Mouse (Mus musculus): Measurements from ENCODE around the gene 1700018B08Rik.

1700018B08Rik gene

GRCm38 (mm10) chr8:121562941-121563351 is 18.8 kb upstream of the 1700018B08Rik start:
- DNase-seq (ENCODE audit: extremely low spot score, low spot score): no peak

DNA sequence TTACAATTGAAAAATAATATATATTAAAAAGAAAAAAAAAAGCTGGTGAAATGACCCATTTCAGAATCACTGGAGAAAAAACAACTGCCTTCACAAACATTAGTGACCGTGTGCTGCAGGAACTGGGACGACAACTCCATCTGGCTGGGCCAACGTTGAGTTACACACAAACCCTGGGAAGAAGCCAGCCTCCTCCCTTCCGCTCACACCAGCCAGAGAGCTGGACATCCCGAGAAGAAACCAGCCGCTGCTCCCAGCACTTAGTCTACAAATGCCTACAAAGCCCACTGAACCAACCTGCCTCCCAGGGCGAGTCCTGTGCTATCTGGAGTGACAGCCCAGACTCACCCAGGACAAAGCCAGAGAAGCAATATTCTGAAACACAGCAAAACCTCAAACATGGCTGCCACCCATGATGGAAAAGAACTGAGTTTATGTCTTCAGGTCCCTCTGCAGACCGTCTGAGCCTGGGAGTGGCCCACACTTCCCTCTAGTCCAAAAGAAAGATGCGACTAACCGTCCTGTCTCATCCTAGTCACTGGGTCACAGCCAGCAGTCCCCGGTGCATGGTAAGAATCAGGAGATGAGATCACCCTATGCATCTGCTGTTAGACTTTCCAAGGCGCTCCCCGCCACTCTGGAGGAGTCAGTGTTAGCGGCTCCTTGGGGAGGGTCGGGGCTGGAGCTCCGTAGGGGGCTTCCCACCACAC is 17.7 kb upstream of the 1700018B08Rik start:
- no peak for DNase-seq (ENCODE audit: extremely low spot score, low spot score)

GRCm38 (mm10) chr8:121560432-121561100 is 16.4 kb upstream of the 1700018B08Rik start:
- no peak for DNase-seq (ENCODE audit: extremely low spot score, low spot score)

GRCm38 (mm10) chr8:121559801-121560200 is 15.7 kb upstream of the 1700018B08Rik start:
- no peak for DNase-seq (ENCODE audit: extremely low spot score, low spot score)

GRCm38 (mm10) chr8:121558538-121558937 is 14.4 kb upstream of the 1700018B08Rik start:
- DNase-seq (ENCODE audit: extremely low spot score, low spot score): no peak

- DNase-seq (ENCODE audit: extremely low spot score, low spot score): no peak
These were observed 13.6 kb upstream of the 1700018B08Rik start for GRCm38 (mm10) chr8:121557746-121558145.

DNA sequence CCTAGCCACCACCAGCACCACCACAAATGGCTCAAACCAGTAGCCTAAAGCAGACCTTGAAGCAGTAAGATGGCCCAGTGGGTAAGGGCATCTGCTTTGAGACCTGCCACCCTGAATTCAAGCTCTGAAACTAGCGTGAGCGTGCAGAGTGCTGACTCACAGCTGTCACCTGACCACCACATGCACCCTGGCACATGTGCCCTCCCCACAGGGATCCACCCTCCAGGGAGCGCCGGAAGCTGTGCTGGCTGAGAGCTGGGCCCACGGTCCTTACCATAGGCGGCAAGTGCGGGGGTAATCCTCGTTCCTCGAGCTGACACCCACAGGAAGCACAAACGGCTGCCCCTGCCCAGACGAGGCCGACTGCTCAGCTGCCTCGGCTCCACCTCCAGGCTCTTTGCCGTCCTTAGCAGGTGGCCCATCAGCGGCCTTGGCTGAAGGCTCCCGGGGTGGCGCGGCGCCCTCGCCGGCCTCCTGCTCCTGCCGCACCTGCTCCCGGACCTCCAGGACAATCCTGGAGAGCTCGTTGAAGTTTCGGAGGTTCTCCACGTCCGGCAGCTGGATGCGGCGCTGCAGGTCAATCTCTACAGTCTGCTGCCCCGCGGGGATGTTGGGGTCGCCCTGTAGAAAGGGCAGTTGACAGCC is 9.8 kb upstream of the 1700018B08Rik start:
- no peak for DNase-seq (ENCODE audit: extremely low spot score, low spot score)

- no peak for DNase-seq (ENCODE audit: extremely low spot score, low spot score)
These were observed 8.4 kb upstream of the 1700018B08Rik start for GRCm38 (mm10) chr8:121552506-121552905.

DNA sequence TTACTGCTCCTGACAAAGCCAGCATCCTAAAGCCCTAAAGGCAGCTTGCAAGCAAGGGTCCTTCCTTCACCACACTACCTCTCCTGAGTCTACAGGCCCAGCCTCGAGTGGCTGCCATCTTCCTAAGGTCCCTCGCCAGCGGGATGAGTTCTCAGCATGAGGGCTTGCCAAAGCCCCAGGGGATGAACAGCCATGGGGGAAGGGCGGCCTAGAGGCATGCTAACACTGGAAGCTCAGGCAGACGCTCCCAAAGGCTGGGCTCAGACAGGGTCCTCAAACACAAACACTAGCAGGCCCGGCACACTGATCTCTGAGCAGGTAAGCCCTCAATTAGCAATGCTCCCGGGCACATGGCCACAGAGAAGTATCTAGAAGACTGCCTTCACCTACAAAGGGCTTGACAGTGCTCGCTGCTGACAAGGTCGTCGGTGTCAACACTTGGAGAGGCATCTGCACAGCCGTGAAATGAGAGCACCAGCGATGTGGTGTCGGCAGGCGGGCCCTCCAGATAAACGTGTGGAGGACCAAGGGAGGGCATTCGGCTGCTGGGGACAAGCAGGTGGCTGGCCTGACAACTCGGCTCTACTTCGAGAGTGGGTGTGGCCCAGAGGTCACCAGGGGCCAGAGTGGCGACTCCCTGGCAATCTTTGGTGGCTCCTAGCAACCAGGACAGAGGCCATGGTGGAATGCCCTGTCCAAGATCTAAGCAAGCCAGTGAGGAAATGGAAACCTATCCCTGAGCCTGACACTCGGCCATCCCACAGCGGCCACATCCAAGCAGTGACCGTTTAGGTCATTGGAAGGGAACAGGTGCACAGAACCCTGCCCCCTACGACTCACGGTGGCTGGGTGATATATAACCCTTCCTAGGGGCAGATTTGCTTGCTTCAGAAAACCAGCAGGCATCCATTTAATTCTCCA is 7.2 kb upstream of the 1700018B08Rik start:
- no peak for DNase-seq (ENCODE audit: extremely low spot score, low spot score)

DNA sequence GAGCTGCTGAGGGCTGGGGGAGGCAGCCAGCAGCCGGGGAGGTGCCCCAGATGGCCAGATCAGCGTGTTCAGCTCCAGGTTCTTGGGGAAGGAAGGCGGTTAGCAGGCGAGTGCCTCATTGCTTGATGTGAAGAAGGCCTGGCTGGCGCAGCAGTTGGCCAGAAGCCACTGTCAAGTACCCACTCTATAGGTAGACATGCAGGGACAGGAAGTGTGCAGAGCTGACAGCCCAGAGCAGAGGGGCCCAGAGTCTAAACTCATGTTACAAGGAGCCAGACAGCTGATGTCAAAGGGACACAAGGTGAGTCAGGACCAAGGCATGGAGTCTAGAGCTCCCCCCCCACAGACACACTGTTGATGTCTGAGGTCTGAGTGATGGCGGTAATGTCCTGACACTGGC is 5.9 kb upstream of the 1700018B08Rik start:
- DNase-seq (ENCODE audit: extremely low spot score, low spot score): no peak

DNA sequence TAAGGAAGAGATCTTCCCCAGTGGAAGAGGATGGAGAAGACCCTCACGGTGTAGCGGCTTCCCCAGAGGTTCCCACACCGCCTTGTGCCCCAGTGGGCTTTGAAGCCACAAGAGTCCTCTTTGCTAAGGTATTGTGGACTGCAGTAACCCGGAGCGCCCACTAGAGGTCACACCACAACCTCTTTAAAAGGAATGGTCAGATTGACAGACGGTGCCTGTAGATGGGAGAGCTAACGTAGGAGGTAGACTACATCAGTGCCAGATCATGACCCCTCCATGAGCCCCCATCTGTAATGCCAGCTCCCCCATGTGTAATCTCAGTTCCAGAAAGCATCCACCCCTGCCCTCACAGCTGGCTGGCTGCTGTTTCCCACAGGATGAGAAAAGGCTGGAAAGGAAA is 3.0 kb upstream of the 1700018B08Rik start:
- peak; percentile 82 for DNase-seq (ENCODE audit: extremely low spot score, low spot score)

DNA sequence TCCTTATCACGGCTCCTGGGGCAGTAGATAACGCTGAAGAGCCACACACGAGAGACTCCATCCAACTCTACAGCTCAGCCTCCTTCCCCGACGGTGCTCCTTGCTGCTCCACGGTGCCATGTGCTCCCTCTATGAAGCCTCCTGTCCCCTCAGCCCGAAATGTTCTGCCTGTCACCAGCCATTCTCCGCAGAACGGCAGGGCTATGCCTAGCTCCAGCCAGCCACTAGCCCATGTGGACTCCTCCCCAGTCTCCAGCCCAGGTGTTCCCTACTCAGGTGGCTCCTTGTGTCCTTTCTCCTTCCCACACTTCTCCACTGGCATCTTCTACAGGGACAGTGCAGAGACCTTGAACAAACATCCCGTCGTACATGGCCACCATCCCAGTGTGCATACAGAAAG is 816 bp upstream of the 1700018B08Rik start:
- no peak for DNase-seq (ENCODE audit: extremely low spot score, low spot score)

DNA sequence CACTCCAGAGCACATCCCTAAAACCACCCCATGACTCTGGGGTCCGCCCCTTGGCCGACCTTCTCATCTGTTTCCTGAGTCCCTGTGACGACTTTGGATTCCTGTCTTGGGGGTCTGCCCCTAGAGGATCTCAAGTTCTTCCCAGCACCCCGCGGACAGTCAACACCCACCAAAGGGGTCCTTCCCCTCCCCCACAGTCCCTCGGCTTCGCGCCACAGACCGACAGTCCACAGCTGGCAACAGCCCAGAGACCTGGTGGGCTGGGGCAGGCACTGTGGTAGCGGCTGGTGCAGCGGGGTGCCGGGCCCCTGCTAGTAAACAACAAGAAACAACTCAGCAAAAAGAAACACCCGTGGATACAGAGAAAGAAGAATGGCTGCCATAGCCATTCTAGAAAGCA is 1.2 kb downstream of the 1700018B08Rik start:
- no peak for DNase-seq (ENCODE audit: extremely low spot score, low spot score)

GRCm38 (mm10) chr8:121541862-121542261 is 2.3 kb downstream of the 1700018B08Rik start:
- DNase-seq (ENCODE audit: extremely low spot score, low spot score): no peak

- DNase-seq (ENCODE audit: extremely low spot score, low spot score): peak; percentile 66
These were observed 11.7 kb downstream of the 1700018B08Rik start for GRCm38 (mm10) chr8:121532381-121532780.

- DNase-seq (ENCODE audit: extremely low spot score, low spot score): no peak
These were observed 13.5 kb downstream of the 1700018B08Rik start for GRCm38 (mm10) chr8:121530639-121531038.

DNA sequence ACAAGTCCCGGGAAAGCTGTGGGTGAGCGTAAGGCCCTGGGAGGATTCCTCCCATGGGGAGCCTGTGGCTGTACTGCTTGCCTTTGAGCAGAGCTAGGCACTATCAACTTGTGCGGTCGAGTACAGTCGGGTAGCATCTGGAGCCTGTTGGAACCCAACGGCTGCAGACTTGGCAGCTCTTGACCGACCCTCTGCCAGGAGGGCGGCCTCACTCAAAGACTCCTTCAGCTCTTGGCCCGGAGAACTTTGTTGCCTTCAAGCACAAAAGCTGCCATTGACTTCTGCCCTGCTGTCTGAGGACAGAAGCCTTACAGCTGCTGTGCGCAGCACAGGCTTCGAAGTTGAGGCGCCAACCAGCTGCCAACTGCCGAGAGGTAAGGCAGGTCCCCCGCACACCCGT is 15.3 kb downstream of the 1700018B08Rik start:
- no peak for DNase-seq (ENCODE audit: extremely low spot score, low spot score)

DNA sequence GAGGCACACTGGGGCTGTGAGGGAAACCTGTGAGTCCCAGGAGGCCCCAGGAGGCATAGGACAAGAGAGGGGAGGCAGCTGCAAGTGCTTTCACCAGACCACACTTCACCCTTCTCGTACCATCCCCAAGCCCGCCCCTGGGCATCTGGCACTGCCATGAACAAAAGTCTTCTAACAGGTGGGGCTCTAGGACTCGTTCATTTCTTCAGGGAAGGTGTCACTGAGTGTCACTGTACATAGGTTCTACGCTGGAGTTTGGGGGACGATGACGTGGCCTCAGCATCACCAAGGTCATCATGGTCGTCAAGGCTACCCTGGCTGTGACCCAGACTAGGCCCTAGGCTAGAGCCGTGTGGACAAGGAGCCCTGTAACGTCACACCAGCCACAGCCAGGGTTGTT is 16.4 kb downstream of the 1700018B08Rik start:
- no peak for DNase-seq (ENCODE audit: extremely low spot score, low spot score)

DNA sequence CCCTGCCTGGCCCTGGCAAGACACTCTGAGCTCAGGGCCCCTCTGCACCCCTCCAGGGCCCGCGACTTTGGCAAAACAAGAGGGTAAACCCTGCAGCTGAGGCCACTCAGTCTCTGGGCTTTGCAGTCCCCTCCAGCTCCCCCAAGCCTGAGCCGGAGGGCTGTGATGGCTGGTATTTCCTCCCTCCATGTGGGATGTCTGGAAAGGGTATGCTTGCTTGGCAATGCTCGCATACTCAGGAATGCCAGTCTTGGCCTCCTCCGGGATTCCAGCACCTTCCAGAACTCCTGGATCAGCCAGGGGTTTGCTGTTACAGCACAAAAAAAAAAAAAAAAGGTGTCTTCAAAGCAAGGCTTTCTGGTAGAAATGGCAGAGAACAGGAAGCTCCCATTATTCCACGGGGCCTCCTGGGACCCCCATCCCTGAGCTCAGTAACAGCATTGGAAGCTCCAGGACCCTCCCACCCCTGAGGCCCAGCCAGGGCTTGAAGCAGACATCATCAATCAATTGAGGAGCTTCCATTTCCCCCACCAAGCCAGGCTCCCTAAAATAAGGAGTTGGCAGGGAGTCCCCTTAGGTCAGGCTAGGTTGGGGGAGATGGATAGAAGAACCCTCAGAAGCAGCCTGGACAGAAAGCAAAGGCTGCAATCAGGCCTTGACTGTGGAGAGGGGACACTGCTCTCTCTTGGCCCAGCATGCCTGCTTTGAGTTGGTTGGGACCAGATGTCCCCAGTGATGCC is 17.1 kb downstream of the 1700018B08Rik start:
- DNase-seq (ENCODE audit: extremely low spot score, low spot score): no peak

DNA sequence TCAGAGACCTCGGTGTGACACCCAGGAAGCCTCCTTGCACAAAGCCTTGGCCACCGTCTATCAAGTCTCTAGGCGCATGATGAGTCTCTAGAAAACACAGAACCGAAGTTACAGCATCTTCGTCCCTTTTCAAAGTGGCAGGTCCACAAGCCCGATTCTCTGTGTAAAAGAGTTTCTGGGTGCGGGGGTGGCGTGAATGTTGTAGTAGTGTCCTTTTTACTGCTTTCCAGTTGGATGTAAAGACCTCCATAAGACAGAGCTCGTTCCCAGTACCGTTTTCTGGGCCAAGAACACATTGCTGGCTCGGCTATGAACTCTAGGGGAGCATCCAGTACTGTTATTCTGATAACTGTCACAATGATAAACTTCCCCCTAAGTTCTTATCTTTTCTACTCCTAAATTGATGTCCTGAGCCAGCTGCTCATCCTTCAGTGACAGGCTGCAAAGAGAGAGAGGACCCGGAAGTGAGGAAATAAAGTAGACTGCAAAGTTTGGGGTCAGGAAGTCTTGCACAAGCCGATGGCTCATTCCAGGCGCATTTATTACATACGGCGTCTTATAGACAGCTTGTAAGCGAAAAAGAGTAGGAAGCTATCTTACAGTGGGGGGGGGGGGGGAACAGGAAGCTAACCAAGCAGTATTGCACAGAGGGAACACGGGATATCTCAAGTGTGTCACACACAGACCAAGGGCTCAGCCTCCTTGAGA is 18.9 kb downstream of the 1700018B08Rik start:
- DNase-seq (ENCODE audit: extremely low spot score, low spot score): no peak
